Mouse (Mus musculus): ENCODE data around the gene Daam1. TPM values are rescaled to one million over a fixed set of nuclear protein-coding genes. Genes with fewer than 3 reads are reported as not detected.

Gene Daam1
- polyA plus RNA-seq, 1 experiment: 2.2 TPM

GRCm38 (mm10) chr12:71919962-71920361, 89.1 kb downstream of the Daam1 start:
- Histone ChIP-seq H3K4me1 (ENCODE audit: control insufficient read depth, insufficient read depth, insufficient read length) (no peaks in the 10 kb centered on the region), H3K27ac (ENCODE audit: insufficient read depth, low read length) (no peak overlapping the region), H3K27me3 (ENCODE audit: control insufficient read depth, insufficient read depth, low read length) (no peaks in the 10 kb centered on the region), H3K36me3 (ENCODE audit: control insufficient read depth, insufficient read depth, low read length) (no peaks in the 10 kb centered on the region), H3K4me3 (ENCODE audit: extremely low read depth, insufficient read depth, insufficient read length) (no peak overlapping the region)
- TF ChIP-seq CTCF (IDR thresholded peaks at IDR 0.05; ENCODE audit: extremely low read depth, insufficient read depth, insufficient read length, insufficient replicate concordance) (no peak), POLR2A (IDR thresholded peaks at IDR 0.05; ENCODE audit: low read depth, low read length) (no peak)
- DNase-seq (ENCODE audit: low read depth in 1 of 2, low spot score in 2 of 2): no peak
- WGBS: 74% methylated on average over 3 of the region's 3 CpGs

DNA sequence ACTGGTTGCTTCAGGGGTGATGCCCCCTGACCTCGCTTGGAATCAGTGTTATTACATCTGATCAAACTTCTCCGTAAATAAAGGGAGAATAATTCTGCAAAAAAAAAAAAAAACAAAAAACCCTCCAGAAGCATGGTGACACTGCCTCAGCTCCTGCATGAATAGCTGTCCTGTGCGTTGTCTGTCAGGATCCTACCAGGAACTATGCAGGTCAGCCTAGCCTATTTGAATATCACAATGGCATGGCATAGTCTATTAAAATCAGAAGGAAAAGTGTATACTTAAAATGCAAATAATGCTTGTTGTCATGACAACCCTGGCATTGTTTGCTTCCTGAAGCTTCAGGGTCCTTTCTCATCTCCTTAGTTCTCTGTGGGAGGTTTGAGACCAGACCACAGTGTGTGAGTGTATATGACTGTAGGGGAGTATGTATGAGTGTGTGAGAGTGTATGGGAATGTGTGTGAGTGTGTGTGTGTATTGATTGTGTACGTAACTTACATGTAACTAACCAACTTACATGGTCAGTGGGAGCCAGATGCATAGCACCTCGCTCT, 92.0 kb downstream of the Daam1 start:
- TF ChIP-seq POLR2A (IDR thresholded peaks at IDR 0.05; ENCODE audit: low read depth, low read length): no peak
- TF ChIP-seq CTCF (IDR thresholded peaks at IDR 0.05; ENCODE audit: extremely low read depth, insufficient read depth, insufficient read length, insufficient replicate concordance): no peak
- Histone ChIP-seq H3K4me3 (ENCODE audit: extremely low read depth, insufficient read depth, insufficient read length) (no peak overlapping the region), H3K4me1 (ENCODE audit: control insufficient read depth, insufficient read depth, insufficient read length) (no peaks in the 10 kb centered on the region), H3K27me3 (ENCODE audit: control insufficient read depth, insufficient read depth, low read length) (no peaks in the 10 kb centered on the region), H3K27ac (ENCODE audit: insufficient read depth, low read length) (no peak overlapping the region), H3K36me3 (ENCODE audit: control insufficient read depth, insufficient read depth, low read length) (no peaks in the 10 kb centered on the region)
- no peak for DNase-seq (ENCODE audit: low read depth in 1 of 2, low spot score in 2 of 2)
- WGBS: 94% methylated on average over 5 of the region's 5 CpGs

DNA sequence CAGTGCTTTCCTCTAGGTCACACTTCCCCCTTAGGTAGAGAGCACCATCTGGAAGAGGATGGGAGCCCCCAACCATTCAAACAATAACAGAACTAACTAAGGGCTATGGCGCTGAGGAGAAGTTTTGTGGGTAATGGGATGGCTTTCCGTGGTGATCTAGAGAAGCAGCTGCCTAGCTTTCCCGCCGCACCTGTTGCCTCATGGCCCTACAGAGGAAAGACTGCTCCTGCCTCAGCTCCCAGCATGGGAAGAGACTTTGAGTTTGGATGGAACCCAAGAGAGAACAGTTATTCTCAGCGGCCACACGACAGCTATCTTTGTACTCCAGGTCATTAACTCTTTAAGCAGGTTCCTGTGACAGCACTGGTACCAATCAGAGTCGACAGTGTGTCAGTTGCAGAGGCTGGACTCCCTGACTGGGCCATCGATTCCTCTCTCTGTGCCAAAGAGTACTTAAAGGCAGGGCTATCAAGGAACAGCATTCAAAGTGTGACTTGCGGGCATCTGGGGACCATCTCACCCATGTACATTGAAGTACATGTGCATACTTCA, 94.2 kb downstream of the Daam1 start:
- no peak overlapping the region for H3K27ac ChIP-seq (ENCODE audit: insufficient read depth, low read length)
- DNase-seq (ENCODE audit: low read depth in 1 of 2, low spot score in 2 of 2): no peak
- TF ChIP-seq POLR2A (IDR thresholded peaks at IDR 0.05; ENCODE audit: low read depth, low read length) (no peak), CTCF (IDR thresholded peaks at IDR 0.05; ENCODE audit: extremely low read depth, insufficient read depth, insufficient read length, insufficient replicate concordance) (no peak)
- 86% methylated on average over 9 of the region's 9 CpGs for WGBS
- no peaks in the 10 kb centered on the region for H3K36me3 ChIP-seq (ENCODE audit: control insufficient read depth, insufficient read depth, low read length)
- H3K4me3 ChIP-seq (ENCODE audit: extremely low read depth, insufficient read depth, insufficient read length): no peak overlapping the region
- no peaks in the 10 kb centered on the region for H3K27me3 ChIP-seq (ENCODE audit: control insufficient read depth, insufficient read depth, low read length)
- no peaks in the 10 kb centered on the region for H3K4me1 ChIP-seq (ENCODE audit: control insufficient read depth, insufficient read depth, insufficient read length)

GRCm38 (mm10) chr12:71925990-71926700, 95.3 kb downstream of the Daam1 start:
- DNase-seq (ENCODE audit: low read depth in 1 of 2, low spot score in 2 of 2): no peak
- H3K27ac ChIP-seq (ENCODE audit: insufficient read depth, low read length): no peak overlapping the region
- H3K36me3 ChIP-seq (ENCODE audit: control insufficient read depth, insufficient read depth, low read length): no peaks in the 10 kb centered on the region
- WGBS: 77% methylated on average over 11 of the region's 11 CpGs
- H3K4me3 ChIP-seq (ENCODE audit: extremely low read depth, insufficient read depth, insufficient read length): no peak overlapping the region
- TF ChIP-seq CTCF (IDR thresholded peaks at IDR 0.05; ENCODE audit: extremely low read depth, insufficient read depth, insufficient read length, insufficient replicate concordance): no peak
- no peak for TF ChIP-seq POLR2A (IDR thresholded peaks at IDR 0.05; ENCODE audit: low read depth, low read length)
- no peaks in the 10 kb centered on the region for H3K27me3 ChIP-seq (ENCODE audit: control insufficient read depth, insufficient read depth, low read length)
- H3K4me1 ChIP-seq (ENCODE audit: control insufficient read depth, insufficient read depth, insufficient read length): no peaks in the 10 kb centered on the region

- no peak for DNase-seq (ENCODE audit: low read depth in 1 of 2, low spot score in 2 of 2)
- Histone ChIP-seq H3K27ac (ENCODE audit: insufficient read depth, low read length) (no peak overlapping the region), H3K36me3 (ENCODE audit: control insufficient read depth, insufficient read depth, low read length) (no peaks in the 10 kb centered on the region), H3K4me1 (ENCODE audit: control insufficient read depth, insufficient read depth, insufficient read length) (peaks cover 6% of the 10 kb centered on the region; the same call in 1 of the 2 replicates), H3K27me3 (ENCODE audit: control insufficient read depth, insufficient read depth, low read length) (no peaks in the 10 kb centered on the region), H3K4me3 (ENCODE audit: extremely low read depth, insufficient read depth, insufficient read length) (no peak overlapping the region)
- TF ChIP-seq CTCF (IDR thresholded peaks at IDR 0.05; ENCODE audit: extremely low read depth, insufficient read depth, insufficient read length, insufficient replicate concordance): no peak
- no peak for TF ChIP-seq POLR2A (IDR thresholded peaks at IDR 0.05; ENCODE audit: low read depth, low read length)
- 82% methylated on average over 6 of the region's 6 CpGs for WGBS
Measured at GRCm38 (mm10) chr12:71928092-71928491, 97.2 kb downstream of the Daam1 start.

- H3K36me3 ChIP-seq (ENCODE audit: control insufficient read depth, insufficient read depth, low read length): no peaks in the 10 kb centered on the region
- WGBS: 84% methylated on average over 2 of the region's 2 CpGs
- TF ChIP-seq POLR2A (IDR thresholded peaks at IDR 0.05; ENCODE audit: low read depth, low read length) (no peak), CTCF (IDR thresholded peaks at IDR 0.05; ENCODE audit: extremely low read depth, insufficient read depth, insufficient read length, insufficient replicate concordance) (no peak)
- no peak for DNase-seq (ENCODE audit: low read depth in 1 of 2, low spot score in 2 of 2)
- no peaks in the 10 kb centered on the region for H3K27me3 ChIP-seq (ENCODE audit: control insufficient read depth, insufficient read depth, low read length)
- H3K27ac ChIP-seq (ENCODE audit: insufficient read depth, low read length): no peak overlapping the region
- peaks cover 12% of the 10 kb centered on the region for H3K4me1 ChIP-seq (ENCODE audit: control insufficient read depth, insufficient read depth, insufficient read length)
- H3K4me3 ChIP-seq (ENCODE audit: extremely low read depth, insufficient read depth, insufficient read length): no peak overlapping the region
Measured at GRCm38 (mm10) chr12:71929876-71930275, 99.0 kb downstream of the Daam1 start.

All from spleen, adult 2 months (tissue).